Mouse (Mus musculus) kidney, postnatal 14 days (tissue): ENCODE measurements around the gene Clcf1.

Experiments used
- DNase-seq: peaks from one replicate; pipeline ENCODE4 v3.0.0; 2022; ENCODE audit warnings: mixed read lengths

Clcf1 gene

GRCm38 (mm10) chr19:4214071-4214770 lies at the start of gene Clcf1, which contains the start of gene AC109138.7:
Gene Clcf1, plus strand, starts transcription at chr19:4214238.
Gene AC109138.7, plus strand, starts transcription at chr19:4214357.
- peak; percentile 79 for DNase-seq

GRCm38 (mm10) chr19:4164721-4165120 lies 49.3 kb upstream of the Clcf1 start:
- no peak for DNase-seq

- DNase-seq, result no peak
Measured at GRCm38 (mm10) chr19:4166678-4167476, 47.2 kb upstream of the Clcf1 start.

- DNase-seq, result peak; percentile 100
Measured at GRCm38 (mm10) chr19:4169378-4169784, 44.7 kb upstream of the Clcf1 start.

GRCm38 (mm10) chr19:4169810-4170209 lies 44.2 kb upstream of the Clcf1 start:
- no peak for DNase-seq

GRCm38 (mm10) chr19:4170723-4171392 lies 43.2 kb upstream of the Clcf1 start:
- no peak for DNase-seq

GRCm38 (mm10) chr19:4171393-4172290 lies 42.4 kb upstream of the Clcf1 start:
- no peak for DNase-seq

GRCm38 (mm10) chr19:4172925-4173324 lies 41.1 kb upstream of the Clcf1 start:
- no peak for DNase-seq

GRCm38 (mm10) chr19:4175368-4175947 lies 38.6 kb upstream of the Clcf1 start, which contains the start of gene Carns1:
Gene Carns1, minus strand, starts transcription at chr19:4175479.
- DNase-seq, result no peak

- DNase-seq, result no peak
Measured at GRCm38 (mm10) chr19:4180411-4180810, 33.6 kb upstream of the Clcf1 start.

- DNase-seq, result peak; percentile 54
Measured at GRCm38 (mm10) chr19:4181892-4182291, 32.1 kb upstream of the Clcf1 start.

- no peak for DNase-seq
Measured at GRCm38 (mm10) chr19:4183689-4184088, 30.3 kb upstream of the Clcf1 start.

GRCm38 (mm10) chr19:4184976-4185975 lies 28.8 kb upstream of the Clcf1 start:
- no peak for DNase-seq

- DNase-seq, result no peak
Measured at GRCm38 (mm10) chr19:4187303-4187702, 26.7 kb upstream of the Clcf1 start.

GRCm38 (mm10) chr19:4189051-4189620 lies 24.9 kb upstream of the Clcf1 start:
- no peak for DNase-seq

GRCm38 (mm10) chr19:4190831-4191334 lies 23.2 kb upstream of the Clcf1 start, which contains the start of gene Tbc1d10c:
Gene Tbc1d10c, minus strand, starts transcription at chr19:4191284.
- DNase-seq, result peak; percentile 40

- peak; percentile 97 for DNase-seq
Measured at GRCm38 (mm10) chr19:4191528-4192250, 22.3 kb upstream of the Clcf1 start, which contains the start of gene Ppp1ca. Gene Ppp1ca, plus strand, starts transcription at chr19:4192065.

- no peak for DNase-seq
Measured at GRCm38 (mm10) chr19:4192251-4192985, 21.6 kb upstream of the Clcf1 start.
